Mouse (Mus musculus) heart, postnatal 0 days (tissue): ENCODE measurements around the gene Cnih2. TPM values are rescaled to one million over a fixed set of nuclear protein-coding genes. Genes with fewer than 3 reads are reported as not detected.
A peak's percentile ranks its signal among the peaks of the same experiment; 100 is the strongest.
"Not testable (repeated sequence)": the region's sequence is repeated elsewhere in the genome, so short reads cannot be mapped to it uniquely, and the experiment has no call there.

Source experiments
- ATAC-seq: fragments of 200-750 bp; cut with Nextera tagmentation; 2 replicates; pipeline ENCODE4 v1.8.0; 2017; ENCODE audit warnings: low read depth, moderate number of reproducible peaks, moderate library complexity; ENCODE audit not compliant: insufficient read depth
- DNase-seq: peaks from one replicate; pipeline ENCODE4 v3.0.0-alpha.2; 2016; ENCODE audit warnings: low spot score
- H3K27ac ChIP-seq: fragments of 300-500 bp; sonication (generic); 2 replicates; pipeline ENCODE4 v1.5.1; 2014; ENCODE audit warnings: low read depth, mild to moderate bottlenecking
- H3K27me3 ChIP-seq: fragments of 300-500 bp; sonication (generic); 2 replicates; pipeline ENCODE4 v1.6.1; 2014; ENCODE audit warnings: low read length, mixed read lengths; ENCODE audit not compliant: control insufficient read depth, insufficient read depth
- H3K36me3 ChIP-seq: fragments of 300-500 bp; sonication (generic); replicated peaks from 2 replicates; pipeline ENCODE4 v1.6.1; 2014; ENCODE audit warnings: low read length, mixed read lengths; ENCODE audit not compliant: control insufficient read depth, insufficient read depth
- H3K4me1 ChIP-seq: fragments of 300-500 bp; sonication (generic); 2 replicates; pipeline ENCODE4 v1.6.1; 2014; ENCODE audit warnings: antibody characterized with exemption; ENCODE audit not compliant: control insufficient read depth, insufficient read depth
- H3K4me2 ChIP-seq: fragments of 300-500 bp; sonication (generic); 2 replicates; pipeline ENCODE4 v1.6.1; 2014; ENCODE audit warnings: low read depth, mild to moderate bottlenecking, low read length, moderate library complexity
- H3K4me3 ChIP-seq: fragments of 300-500 bp; sonication (generic); 2 replicates; pipeline ENCODE4 v1.5.1; 2014; ENCODE audit warnings: low read depth, low read length
- H3K9ac ChIP-seq: fragments of 300-500 bp; sonication (generic); replicated peaks from 2 replicates; pipeline ENCODE4 v1.6.1; 2014; ENCODE audit warnings: low read depth, low read length, mixed read lengths
- H3K9me3 ChIP-seq: fragments of 300-500 bp; sonication (generic); replicated peaks from 2 replicates; pipeline ENCODE4 v1.6.1; 2016; ENCODE audit warnings: low read length; ENCODE audit not compliant: control insufficient read depth
- CTCF ChIP-seq: IDR thresholded peaks from 2 replicates; pipeline ENCODE4 v1.5.1; 2016; ENCODE audit warnings: antibody characterized with exemption, control low read depth, low read depth
- EP300 ChIP-seq: IDR thresholded peaks from 2 replicates; pipeline ENCODE4 v1.6.1; 2016; ENCODE audit warnings: antibody characterized with exemption, low read depth
- WGBS: fragments of 180-500 bp; shearing (Covaris S2); extraction: QIAGEN DNeasy Blood & Tissue Kit; methylation state at CpG from one replicate; pipeline ENCODE4 v1.1.7; 2014; 5-methylcytosine and 5-hydroxymethylcytosine counted together
- polyA plus RNA-seq: library from polyadenylated mRNA; unstranded; fragments of >200 nt; fragmentation: Nextera tagmentation; extraction: Ambion mirVana; gene quantifications from 2 replicates; pipeline ENCODE4 v1.2.1, GENCODE M21; 2015
- total RNA-seq: library from RNA; depleted of rRNA; stranded (reverse); fragments of >200 nt; gene quantifications from 2 replicates; pipeline ENCODE4 v1.2.3, GENCODE M21; 2014; ENCODE audit warnings: low replicate concordance

Cnih2 gene
- total and polyA plus RNA-seq, 2 experiments from 2014 or later, result 1.1 TPM; not detected in 1

DNA sequence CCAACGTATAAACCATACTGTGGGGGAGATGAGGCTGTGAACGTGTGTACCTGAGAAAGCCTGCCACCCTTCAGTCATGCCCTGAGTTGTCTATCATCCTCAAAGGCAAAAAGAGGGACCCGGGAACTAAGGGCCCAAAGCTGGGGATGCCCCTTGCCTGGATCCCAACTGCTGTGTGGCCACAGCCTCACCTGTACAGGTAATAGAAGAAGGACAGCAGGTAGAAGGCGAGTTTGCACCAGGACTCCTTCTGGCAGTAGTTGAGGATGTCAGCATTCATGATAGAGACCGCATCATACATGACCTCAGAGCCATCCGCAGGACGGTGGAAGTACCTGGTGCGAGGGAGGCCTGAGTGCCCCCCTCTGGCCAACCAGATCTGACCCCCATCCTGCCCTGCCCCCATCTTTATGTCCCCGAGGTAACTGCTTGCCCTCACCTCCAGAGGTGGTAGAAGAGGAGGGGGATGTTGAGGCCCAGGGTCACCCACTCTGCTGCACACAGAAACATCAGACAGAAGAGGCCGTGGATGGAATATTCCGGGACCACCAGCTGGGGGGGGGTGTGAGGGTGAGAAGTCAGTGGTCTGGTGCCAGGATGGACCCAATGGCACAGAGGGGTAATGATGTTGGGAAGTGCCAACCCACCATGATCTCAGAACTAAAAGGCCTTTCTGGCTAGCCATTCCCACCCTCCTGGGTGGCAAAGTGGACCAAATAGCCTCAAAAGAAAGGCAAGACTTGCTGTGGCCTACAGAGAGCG is 4.7 kb downstream of the Cnih2 start:
- peaks cover 22% of the 10 kb centered on the region for H3K36me3 ChIP-seq
- no peak for ATAC-seq
- TF ChIP-seq EP300 (no peak), CTCF (no peak)
- peaks cover 17% of the 10 kb centered on the region for H3K4me1 ChIP-seq
- no peak overlapping the region for H3K4me2 ChIP-seq
- no peak overlapping the region for H3K27ac ChIP-seq
- no peak overlapping the region for H3K9ac ChIP-seq
- H3K4me3 ChIP-seq, result no peak overlapping the region
- DNase-seq, result peak; percentile 2
- no peaks in the 10 kb centered on the region for H3K27me3 ChIP-seq
- H3K9me3 ChIP-seq, result no peaks in the 10 kb centered on the region
- WGBS, result 63% methylated on average over 12 of the region's 12 CpGs

DNA sequence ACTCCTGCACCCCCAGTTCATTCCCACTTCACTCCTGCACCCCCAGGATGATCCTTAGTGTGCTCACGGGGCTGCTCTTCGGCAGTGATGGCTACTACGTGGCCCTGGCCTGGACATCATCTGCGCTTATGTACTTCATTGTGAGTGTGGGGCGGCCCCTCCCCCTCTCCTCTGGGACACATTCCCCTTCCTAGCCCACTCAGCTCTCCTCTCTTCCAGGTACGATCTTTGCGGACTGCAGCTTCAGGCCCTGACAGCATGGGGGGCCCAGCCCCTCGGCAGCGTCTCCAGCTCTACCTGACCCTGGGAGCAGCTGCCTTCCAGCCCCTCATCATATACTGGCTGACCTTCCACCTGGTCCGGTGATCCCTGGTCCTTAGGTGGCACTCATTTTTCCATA is 6.2 kb downstream of the Cnih2 start:
- H3K4me1 ChIP-seq, result peaks cover 14% of the 10 kb centered on the region

DNA sequence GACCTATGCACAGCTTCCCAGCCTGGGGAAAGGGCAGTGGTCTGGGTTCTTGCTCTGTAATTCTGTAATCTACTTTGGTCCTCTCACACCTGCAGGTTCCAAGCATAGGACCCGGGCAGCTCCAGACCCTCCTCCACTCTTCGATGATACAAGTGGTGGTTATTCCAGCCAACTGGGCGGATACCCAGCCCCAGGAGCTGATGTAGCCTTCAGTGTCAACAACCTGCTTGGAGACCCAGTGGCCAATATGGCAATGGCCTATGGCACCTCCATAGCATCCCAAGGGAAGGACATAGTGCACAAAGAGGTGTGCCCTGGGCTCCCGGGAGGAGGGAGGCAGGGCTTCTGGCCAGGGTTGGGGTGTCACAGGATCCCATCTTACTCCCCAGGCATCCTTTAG is 9.0 kb downstream of the Cnih2 start:
- DNase-seq (no peak), ATAC-seq (no peak)
- Histone ChIP-seq H3K36me3 (peaks cover 22% of the 10 kb centered on the region), H3K9me3 (no peaks in the 10 kb centered on the region), H3K27me3 (peaks cover 22% of the 10 kb centered on the region), H3K4me1 (peaks cover 14% of the 10 kb centered on the region), H3K27ac (no peak overlapping the region), H3K4me3 (peak overlapping the region; percentile 82), H3K9ac (no peak overlapping the region), H3K4me2 (peak overlapping the region; percentile 98)
- no peak for TF ChIP-seq CTCF
- no peak for TF ChIP-seq EP300
- 84% methylated on average over 4 of the region's 4 CpGs for WGBS

More for the DNA sequence above, 6.2 kb downstream of the Cnih2 start:
- 88% methylated on average over 10 of the region's 10 CpGs for WGBS
- no peak for ATAC-seq
- Histone ChIP-seq H3K9me3 (no peaks in the 10 kb centered on the region), H3K27ac (no peak overlapping the region), H3K27me3 (no peaks in the 10 kb centered on the region), H3K9ac (no peak overlapping the region), H3K36me3 (peaks cover 22% of the 10 kb centered on the region), H3K4me2 (no peak overlapping the region), H3K4me3 (no peak overlapping the region)
- TF ChIP-seq CTCF (no peak), EP300 (no peak)
- DNase-seq, result no peak

DNA sequence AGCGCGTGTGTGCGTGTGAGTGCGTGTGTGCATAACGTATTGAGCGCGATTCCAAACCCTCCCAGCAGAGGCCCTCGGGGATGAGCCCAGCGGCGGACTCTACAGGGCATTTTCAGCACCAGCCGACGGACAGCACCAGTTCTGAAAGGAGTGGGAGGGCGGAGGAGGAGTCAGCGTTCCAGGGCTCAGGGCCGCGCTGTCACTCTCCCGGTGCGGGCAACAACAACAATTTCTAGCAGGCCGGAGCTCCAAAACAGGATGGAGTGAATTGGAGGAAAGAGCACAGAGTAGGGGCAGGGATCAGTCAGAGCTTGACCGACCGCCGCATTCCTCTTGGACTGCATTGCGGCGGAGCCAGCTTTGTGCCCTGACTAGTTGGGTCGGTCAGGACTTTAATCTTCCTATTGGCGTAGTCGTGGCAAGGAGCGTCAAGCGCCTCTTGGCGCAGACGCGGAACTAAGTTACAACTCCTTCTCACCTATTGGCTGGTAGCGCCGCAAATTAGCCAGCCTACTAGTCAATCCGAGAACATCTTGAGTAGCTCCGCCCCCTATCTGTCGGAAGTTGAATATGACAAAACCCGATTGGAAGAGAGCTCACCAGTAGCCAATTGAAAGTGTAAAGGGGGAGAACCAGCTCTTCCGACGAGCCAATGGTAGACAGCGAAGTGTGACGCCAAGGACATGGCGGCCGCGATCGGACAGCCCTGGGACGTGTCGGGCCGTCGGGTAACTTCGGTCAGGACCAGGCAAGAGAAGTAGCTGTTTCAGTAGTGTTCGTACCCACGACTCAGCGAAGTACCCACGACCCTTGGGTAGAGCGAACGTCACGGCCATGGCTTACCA is 10.2 kb downstream of the Cnih2 start, which contains the start of gene Yif1a:
Gene Yif1a (plus strand): TSS at position 655 of the 845 bp plus-strand sequence.
- Histone ChIP-seq H3K27ac (peak within 1 kb of the TSS; percentile 76), H3K4me1 (peaks cover 14% of the 10 kb centered on the region), H3K4me2 (peak within 1 kb of the TSS; percentile 98), H3K27me3 (peaks cover 34% of the 10 kb centered on the region), H3K36me3 (peaks cover 22% of the 10 kb centered on the region), H3K9me3 (no peaks in the 10 kb centered on the region), H3K9ac (peak within 1 kb of the TSS; percentile 63), H3K4me3 (peak within 1 kb of the TSS; percentile 82)
- ATAC-seq, result peak; percentile 93
- TF ChIP-seq CTCF (peak; percentile 57), EP300 (no peak; the same call in 1 of the 2 replicates)
- WGBS, result under 1% methylated on average over 58 of the region's 58 CpGs
- peak; percentile 99 for DNase-seq

DNA sequence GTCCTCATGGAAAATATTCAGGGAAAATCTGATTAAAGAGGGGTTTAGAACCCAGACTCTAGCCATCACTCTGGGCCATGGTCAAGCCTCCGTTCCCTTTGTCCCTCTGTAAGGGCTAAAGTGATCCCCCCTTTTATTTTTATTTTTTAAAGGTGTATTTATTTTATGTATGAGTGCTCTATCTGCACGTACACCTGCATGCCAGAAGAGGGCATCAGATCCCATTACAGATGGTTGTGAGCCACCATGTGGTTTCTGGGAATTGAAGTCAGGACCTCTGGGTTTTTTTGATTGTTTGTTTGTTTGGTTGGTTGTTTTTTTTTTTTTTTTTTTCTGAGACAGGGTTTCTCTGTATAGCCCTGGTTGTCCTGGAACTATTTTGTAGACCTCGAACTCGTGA is 11.8 kb downstream of the Cnih2 start:
- Histone ChIP-seq H3K36me3 (peaks cover 10% of the 10 kb centered on the region), H3K27me3 (peaks cover 50% of the 10 kb centered on the region), H3K4me1 (peaks cover 14% of the 10 kb centered on the region)
- not testable (repeated sequence) for H3K4me3 ChIP-seq, DNase-seq, H3K4me2 ChIP-seq, H3K27ac ChIP-seq, ATAC-seq, H3K9ac ChIP-seq, H3K9me3 ChIP-seq
- 61% methylated on average over 4 of the region's 4 CpGs for WGBS
